Mouse (Mus musculus) embryo, embryonic 10 days (tissue): Measurements from ENCODE around the gene Nsun7.

Source experiments
- DNase-seq: peaks from one replicate; pipeline ENCODE4 v3.0.0-alpha.2; 2015; ENCODE audit warnings: low spot score

Gene Nsun7

GRCm38 (mm10) chr5:66280742-66281141, 21.0 kb downstream of the Nsun7 start:
- DNase-seq = peak; percentile 45

GRCm38 (mm10) chr5:66294106-66294625, 34.5 kb downstream of the Nsun7 start:
- no peak for DNase-seq

- no peak for DNase-seq
Measured at GRCm38 (mm10) chr5:66294952-66295351, 35.3 kb downstream of the Nsun7 start.

GRCm38 (mm10) chr5:66296116-66296515, 36.4 kb downstream of the Nsun7 start:
- DNase-seq = no peak

GRCm38 (mm10) chr5:66298856-66299255, 39.2 kb downstream of the Nsun7 start:
- DNase-seq = no peak

GRCm38 (mm10) chr5:66300576-66300975, 40.9 kb downstream of the Nsun7 start:
- DNase-seq = no peak

- no peak for DNase-seq
Measured at GRCm38 (mm10) chr5:66302085-66302815, 42.6 kb downstream of the Nsun7 start.

GRCm38 (mm10) chr5:66302873-66303272, 43.2 kb downstream of the Nsun7 start:
- DNase-seq = no peak

- no peak for DNase-seq
Measured at GRCm38 (mm10) chr5:66304300-66305067, 44.8 kb downstream of the Nsun7 start.

GRCm38 (mm10) chr5:66305511-66305910, 45.8 kb downstream of the Nsun7 start:
- no peak for DNase-seq

- no peak for DNase-seq
Measured at GRCm38 (mm10) chr5:66310328-66310727, 50.6 kb downstream of the Nsun7 start.

GRCm38 (mm10) chr5:66310806-66311205, 51.1 kb downstream of the Nsun7 start:
- no peak for DNase-seq

GRCm38 (mm10) chr5:66315791-66316190, 56.1 kb downstream of the Nsun7 start:
- no peak for DNase-seq

GRCm38 (mm10) chr5:66319341-66319740, 59.6 kb downstream of the Nsun7 start:
- peak; percentile 38 for DNase-seq

GRCm38 (mm10) chr5:66319827-66320404, 60.2 kb downstream of the Nsun7 start:
- no peak for DNase-seq

GRCm38 (mm10) chr5:66323131-66323530, 63.4 kb downstream of the Nsun7 start:
- DNase-seq = no peak

- no peak for DNase-seq
Measured at GRCm38 (mm10) chr5:66323603-66324002, 63.9 kb downstream of the Nsun7 start.

- DNase-seq = no peak
Measured at GRCm38 (mm10) chr5:66326395-66326794, 66.7 kb downstream of the Nsun7 start.

GRCm38 (mm10) chr5:66327949-66328726, 68.4 kb downstream of the Nsun7 start:
- peak; percentile 31 for DNase-seq

- no peak for DNase-seq
Measured at GRCm38 (mm10) chr5:66328766-66329165, 69.1 kb downstream of the Nsun7 start.

- DNase-seq = no peak
Measured at GRCm38 (mm10) chr5:66330806-66331205, 71.1 kb downstream of the Nsun7 start.
